8 mouse cellular contexts compared by ENCODE assay signal in the genomic region with DNA sequence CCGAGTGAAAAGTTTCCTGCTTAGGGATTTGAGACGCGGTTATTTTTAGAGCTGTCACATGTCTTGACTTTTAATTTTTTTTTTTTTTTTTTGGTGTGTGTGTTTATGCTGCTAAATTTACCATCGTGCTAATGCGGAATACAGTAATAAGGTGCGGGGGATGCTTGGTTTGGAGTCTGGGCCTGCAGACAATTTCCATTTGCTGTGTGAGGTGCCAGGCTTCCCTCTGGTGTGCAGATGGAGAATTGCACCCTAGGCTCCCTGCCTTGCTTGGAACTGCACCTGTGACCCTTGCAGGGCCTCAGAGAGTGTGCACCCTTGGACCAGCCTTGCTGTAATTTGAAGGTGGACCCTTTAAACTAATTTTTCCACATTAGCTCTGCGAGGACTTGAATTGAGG.
DNase-seq lines count a peak whose midpoint lies in the region; TF ChIP-seq lines count a peak whose summit lies in the region.

No protein-coding gene starts in this region.

- peak; percentile 97 for TF ChIP-seq CTCF in brain, embryonic 14.5 days (IDR thresholded peaks at IDR 0.05; ENCODE audit: borderline replicate concordance, extremely low read depth, insufficient read depth, insufficient read length)
- peak; percentile 86 for TF ChIP-seq CTCF in embryonic fibroblast, embryonic 13.5 days (IDR thresholded peaks at IDR 0.05; ENCODE audit: borderline replicate concordance, insufficient read depth, low read length)

- H3K4me1 ChIP-seq in embryonic fibroblast, embryonic 13.5 days (ENCODE audit: control insufficient read depth, insufficient read depth, low read length), result no peaks in the 10 kb centered on the region

- no peak overlapping the region for H3K4me3 ChIP-seq in embryonic fibroblast, embryonic 13.5 days (ENCODE audit: insufficient read depth, low read length)

- no peak for TF ChIP-seq POLR2A in brain, embryonic 14.5 days (IDR thresholded peaks at IDR 0.05; ENCODE audit: borderline replicate concordance, extremely low read depth, insufficient read depth, insufficient read length, poor library complexity, severe bottlenecking)
- TF ChIP-seq POLR2A in embryonic fibroblast, embryonic 13.5 days (IDR thresholded peaks at IDR 0.05; ENCODE audit: low read depth, low read length), result no peak

- H3K27ac ChIP-seq in embryonic fibroblast, embryonic 13.5 days (ENCODE audit: insufficient read depth, low read length), result no peak overlapping the region

- DNase-seq in adrenal gland, adult 18-20 months (ENCODE audit: low spot score in 2 of 2), result peak; percentile 38 to 41
- no peak for DNase-seq in adrenal gland, postnatal 4 days (ENCODE audit: low spot score in 2 of 2)
- DNase-seq in brain, embryonic 14.5 days (ENCODE audit: low read depth), result peak; percentile 88
- DNase-seq in heart, postnatal 4 days, result peak; percentile 73
- peak; percentile 78 to 84 for DNase-seq in kidney, postnatal 4 days
- peak; percentile 42 for DNase-seq in lung, postnatal 25 days (ENCODE audit: low spot score)
- peak; percentile 81 to 87 for DNase-seq in right cerebral cortex, adult 2 months (ENCODE audit: low spot score in 2 of 2)

Comparison
In these comparisons a context has a peak if more than half of its experiments do, and no peak if none do; other contexts are left out.
1. DNase-seq: peak in adrenal gland, adult 18-20 months (2 of 2), brain, embryonic 14.5 days (single experiment), heart, postnatal 4 days (single experiment), kidney, postnatal 4 days (2 of 2), lung, postnatal 25 days (single experiment) and right cerebral cortex, adult 2 months (2 of 2); none in adrenal gland, postnatal 4 days (0 of 2).